Mouse (Mus musculus): ENCODE data around the gene Gm10277. TPM values are rescaled to one million over a fixed set of nuclear protein-coding genes. Genes with fewer than 3 reads are reported as not detected.

Gm10277 gene
- polyA plus RNA-seq (2012; rRNA removed), result not detected in 2 replicates

GRCm38 (mm10) chr11:77787707-77788106 lies at the start of gene Gm10277:
TSS of gene Gm10277 (minus strand) at chr11:77787747.

GRCm38 (mm10) chr11:77762783-77763672 lies 24.5 kb downstream of the Gm10277 start, which contains the start of gene Myo18a:
TSS of gene Myo18a (plus strand) at chr11:77763246.

Other genes with a start within 250 kb of the Gm10277 start
- gene Taok1, start 179.9 kb downstream of the Gm10277 start, polyA plus RNA-seq (2012; rRNA removed), result 2.3 and 2.4 TPM in 2 replicates
- gene Nufip2, start 101.6 kb downstream of the Gm10277 start, polyA plus RNA-seq (2012; rRNA removed), result 10.1 and 12.6 TPM in 2 replicates
- gene Cryba1, start 62.5 kb downstream of the Gm10277 start, polyA plus RNA-seq (2012; rRNA removed), result not detected in 2 replicates
- 109 and 119 TPM in 2 replicates for gene Myo18a, start 24.5 kb downstream of the Gm10277 start, polyA plus RNA-seq (2012; rRNA removed)
- gene Pipox, start 106.3 kb upstream of the Gm10277 start, polyA plus RNA-seq (2012; rRNA removed), result 0.64 and 0.74 TPM in 2 replicates
- 1.0 and 1.2 TPM in 2 replicates for gene Sez6, start 143.1 kb upstream of the Gm10277 start, polyA plus RNA-seq (2012; rRNA removed)
- gene Phf12, start 195.0 kb upstream of the Gm10277 start, polyA plus RNA-seq (2012; rRNA removed), result 50.8 and 51.8 TPM in 2 replicates
- gene Dhrs13, start 244.5 kb upstream of the Gm10277 start, polyA plus RNA-seq (2012; rRNA removed), result 10.2 and 13.2 TPM in 2 replicates